Mouse (Mus musculus) ovary, postnatal 10 days (tissue): ENCODE measurements around the gene Tubgcp6.

Experiments used
- DNase-seq: peaks from one replicate; pipeline ENCODE4 v3.0.0; 2022; ENCODE audit warnings: low spot score

The Tubgcp6 gene

DNA sequence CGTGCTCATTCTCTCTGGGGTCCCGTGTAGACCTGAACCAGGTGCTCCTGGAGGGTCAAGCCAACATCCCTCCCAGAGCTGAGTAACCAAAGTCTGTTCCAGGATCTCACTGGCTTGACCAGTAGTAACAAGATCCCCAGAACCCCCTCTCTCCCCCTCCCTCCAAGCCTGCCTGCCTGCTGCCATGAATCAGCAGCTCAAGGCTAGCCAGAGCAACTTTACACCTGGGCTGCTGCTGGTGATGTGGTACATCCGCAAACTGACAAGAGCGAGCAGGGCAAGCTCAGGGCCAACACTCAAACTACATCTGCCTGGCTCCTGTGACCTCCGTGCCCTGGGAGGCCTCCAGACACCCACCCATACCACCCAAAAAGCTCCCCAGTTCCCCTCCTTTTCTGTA is 18.5 kb upstream of the Tubgcp6 start:
- no peak for DNase-seq

DNA sequence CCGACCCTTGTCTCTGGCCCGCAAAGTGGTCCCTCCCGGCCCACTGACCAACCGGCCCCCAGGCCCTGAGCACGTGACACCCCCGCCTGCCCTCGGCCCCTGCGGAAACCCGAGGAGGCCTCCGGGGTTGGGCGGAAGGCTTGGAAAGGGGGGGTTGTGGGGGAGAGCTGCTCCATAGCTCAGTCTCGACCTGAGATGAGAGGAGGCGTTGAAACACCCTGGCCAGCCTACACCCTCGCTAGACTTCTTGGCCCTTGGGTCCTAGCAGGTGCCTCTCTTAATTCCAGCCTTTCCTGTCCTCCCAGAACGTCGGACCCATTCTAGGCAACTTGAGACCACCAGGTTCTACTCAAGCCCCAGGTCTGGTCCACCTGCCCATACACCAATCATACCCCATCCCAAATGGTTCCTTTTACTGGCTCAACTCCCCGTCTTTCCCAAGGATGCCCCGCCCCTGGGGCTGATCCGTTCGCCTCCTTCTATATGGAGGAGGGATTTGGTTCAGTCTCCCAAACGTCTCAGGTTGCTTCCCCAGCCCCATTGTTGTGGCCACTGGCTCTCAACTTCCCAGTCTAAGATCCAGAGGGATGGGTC is 17.8 kb upstream of the Tubgcp6 start, which contains the start of gene Mapk12:
Gene Mapk12 (minus strand): TSS at position 45 of the 594 bp plus-strand sequence.
- no peak for DNase-seq

DNA sequence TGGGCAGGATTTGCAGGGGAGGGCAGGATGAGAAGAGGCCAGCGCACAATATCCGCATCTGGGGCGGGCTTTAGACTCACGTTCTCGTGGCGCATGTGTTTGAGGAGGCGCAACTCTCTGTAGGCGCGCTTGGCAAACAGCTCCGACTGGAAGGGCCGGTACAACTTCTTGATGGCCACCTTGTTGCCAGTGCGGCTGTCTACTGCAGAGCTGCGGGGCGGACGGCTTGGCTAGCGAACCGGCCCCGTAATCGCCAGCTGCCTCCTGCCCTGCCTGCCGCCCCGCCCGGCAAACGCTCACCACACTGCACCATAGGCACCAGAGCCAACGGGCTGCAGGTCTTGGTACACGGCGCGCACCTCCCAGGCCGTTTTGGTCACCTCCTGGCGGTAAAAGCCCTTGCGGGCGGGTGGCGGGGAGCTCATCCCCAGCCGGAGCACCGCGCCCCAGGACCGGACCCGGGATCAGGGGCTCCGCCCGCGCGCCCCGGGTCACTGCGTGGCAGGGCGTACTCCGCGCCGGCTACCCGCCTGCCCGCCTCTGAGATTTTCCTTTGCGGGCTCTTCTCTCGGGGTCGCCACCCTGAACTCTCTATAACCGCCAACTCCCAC is 17.2 kb upstream of the Tubgcp6 start:
- no peak for DNase-seq

DNA sequence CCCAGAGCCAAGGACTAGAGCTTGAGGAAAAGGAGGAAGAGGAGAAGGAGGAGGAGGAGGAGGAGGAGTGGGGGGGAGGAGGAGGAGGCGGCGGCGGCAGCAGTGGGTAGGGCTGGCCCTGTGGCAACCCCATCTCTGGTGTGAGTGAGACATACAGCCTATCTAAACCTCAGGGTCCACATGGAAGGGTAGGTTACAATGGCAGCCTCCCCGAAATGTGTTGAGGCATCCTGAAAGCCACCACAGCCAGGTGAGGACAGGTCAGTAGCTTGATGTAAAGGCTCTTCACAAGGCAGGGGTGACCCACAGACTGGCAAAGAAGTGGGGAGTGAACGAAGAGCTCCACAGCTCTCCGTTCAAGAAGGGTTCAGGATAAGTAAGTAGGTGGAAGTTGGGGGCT is 15.6 kb upstream of the Tubgcp6 start:
- DNase-seq: no peak

- no peak for DNase-seq
Observed at GRCm38 (mm10) chr15:89138046-89138405, 15.1 kb upstream of the Tubgcp6 start.

DNA sequence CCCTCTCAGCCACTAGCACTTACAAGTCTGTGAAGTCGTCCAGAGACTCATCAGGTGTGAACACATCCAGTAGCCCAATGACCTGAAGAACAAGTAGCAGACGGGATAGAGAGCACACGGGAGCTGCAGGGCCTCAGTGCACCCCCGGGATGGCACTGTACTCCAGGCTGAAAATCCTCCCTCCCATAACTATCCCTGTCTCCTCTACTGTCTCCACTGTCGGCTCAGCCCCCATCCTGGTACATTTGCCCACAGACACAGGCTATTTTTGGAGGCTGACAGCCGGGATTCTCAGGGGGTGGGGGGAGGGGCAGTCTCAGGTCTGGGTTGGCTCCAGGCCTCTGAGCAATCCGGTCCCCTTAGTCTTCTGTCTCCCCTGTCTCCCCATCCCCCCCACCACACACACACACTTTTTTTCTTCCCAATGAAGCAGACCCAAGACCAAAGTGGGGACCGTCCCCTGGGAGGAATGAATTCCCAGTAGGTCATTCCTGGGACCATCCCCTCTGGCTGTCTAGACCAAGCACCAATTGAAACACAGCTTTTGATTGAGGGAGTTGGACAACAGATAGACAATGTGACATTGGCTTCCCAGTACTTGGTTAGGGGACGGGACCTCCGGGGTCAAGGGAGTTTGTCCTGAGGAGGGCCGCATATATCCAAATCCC is 14.6 kb upstream of the Tubgcp6 start:
- no peak for DNase-seq

GRCm38 (mm10) chr15:89136461-89137155 is 13.7 kb upstream of the Tubgcp6 start:
- no peak for DNase-seq

GRCm38 (mm10) chr15:89131316-89131715 is 8.4 kb upstream of the Tubgcp6 start:
- no peak for DNase-seq

GRCm38 (mm10) chr15:89130245-89130644 is 7.3 kb upstream of the Tubgcp6 start:
- DNase-seq: no peak

DNA sequence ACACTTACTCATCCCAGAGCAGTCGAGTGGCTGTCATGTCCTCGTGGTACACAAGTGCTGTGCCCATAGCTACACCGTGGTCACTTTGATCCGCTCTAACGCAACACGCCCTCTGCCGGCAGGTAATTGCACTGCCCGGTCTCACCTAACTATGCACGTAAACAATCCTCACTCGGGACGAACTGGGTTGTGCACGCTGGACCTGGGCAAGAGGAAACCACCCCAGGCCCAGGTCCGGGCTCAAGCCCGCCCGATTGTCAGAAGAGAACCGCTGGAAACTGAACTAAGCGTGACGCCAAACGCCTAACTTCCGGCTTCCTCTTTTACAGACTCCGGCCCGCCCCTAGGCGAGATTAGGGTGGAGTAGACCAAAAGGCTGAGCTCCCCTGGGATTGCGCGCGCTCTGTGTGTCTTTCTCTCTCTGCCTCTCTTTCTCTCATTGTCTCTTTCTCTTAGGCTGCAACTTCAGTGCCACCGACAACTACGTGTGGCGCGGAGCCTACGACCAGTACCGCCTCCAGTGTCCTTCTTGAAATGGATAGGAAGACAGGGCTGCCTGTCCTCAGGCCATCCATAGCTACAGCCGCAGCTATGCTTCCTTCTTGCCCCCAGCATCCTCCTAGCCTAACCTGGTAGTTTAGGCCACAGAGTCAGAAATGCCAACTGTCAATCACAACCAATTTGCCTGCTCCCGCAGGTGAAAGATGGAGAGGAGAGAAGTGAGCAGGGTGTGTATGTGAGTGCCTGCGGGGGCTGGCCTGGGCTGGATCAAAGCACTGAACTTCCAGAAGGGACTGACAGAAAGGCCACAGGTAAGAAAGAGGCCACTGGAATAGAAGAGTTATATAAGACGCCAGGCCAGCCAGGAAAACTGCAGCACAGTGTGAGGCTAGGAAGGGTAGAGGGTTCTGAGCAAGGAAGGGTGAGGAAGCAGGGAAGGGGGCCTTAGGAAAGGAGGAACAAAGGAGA is 5.8 kb upstream of the Tubgcp6 start, which contains the start of gene Hdac10:
Gene Hdac10 (minus strand): TSS at position 319 of the 969 bp plus-strand sequence.
- DNase-seq: peak; percentile 62

DNA sequence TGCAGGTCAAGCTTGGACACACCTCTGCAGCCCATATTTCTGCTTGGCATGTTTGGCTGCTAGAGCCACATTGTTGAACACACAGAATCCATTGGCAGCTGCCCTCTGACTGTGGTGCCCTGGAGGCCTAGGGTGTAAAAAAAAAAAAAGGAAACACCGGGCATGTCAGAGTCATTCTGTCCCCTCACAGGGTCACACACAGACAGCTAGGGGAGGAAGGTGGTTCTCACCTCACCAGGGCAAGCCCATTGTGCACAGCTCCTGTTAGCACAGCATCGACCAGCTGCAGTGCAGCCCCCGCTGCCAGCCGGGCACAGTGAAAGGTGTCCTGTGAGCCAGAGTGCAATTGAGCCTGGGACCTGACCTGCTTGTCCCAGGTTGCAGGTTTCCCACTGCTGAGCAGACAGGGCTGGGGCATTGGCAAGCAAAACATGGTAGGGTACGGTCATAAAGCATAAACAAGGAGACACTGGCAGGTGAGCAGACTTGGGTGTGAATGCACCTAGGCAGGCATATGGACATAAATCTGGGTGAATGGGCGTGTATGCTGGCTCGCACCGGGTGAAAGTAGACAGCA is 4.5 kb upstream of the Tubgcp6 start:
- DNase-seq: no peak

GRCm38 (mm10) chr15:89126622-89127021 is 3.7 kb upstream of the Tubgcp6 start:
- DNase-seq: no peak

DNA sequence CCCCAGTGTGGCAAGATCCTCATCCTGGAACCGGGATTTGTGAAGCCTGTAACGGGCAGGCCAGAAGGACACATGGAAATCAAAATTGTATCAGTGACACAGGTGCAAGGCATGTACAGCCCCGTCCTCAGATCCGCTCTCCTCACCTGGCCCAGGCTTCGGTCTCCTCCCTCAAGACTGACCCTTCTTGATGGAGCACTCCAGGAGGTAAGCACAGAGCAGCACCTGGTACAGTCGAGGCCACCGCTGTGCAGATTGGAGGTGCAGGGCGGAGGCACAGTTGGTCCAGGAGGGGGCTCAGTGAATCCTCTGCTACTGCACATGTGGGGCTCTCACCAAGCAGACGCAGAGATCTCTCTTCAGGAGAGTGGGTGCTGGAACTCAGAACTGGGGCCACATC is 2.4 kb upstream of the Tubgcp6 start:
- no peak for DNase-seq

DNA sequence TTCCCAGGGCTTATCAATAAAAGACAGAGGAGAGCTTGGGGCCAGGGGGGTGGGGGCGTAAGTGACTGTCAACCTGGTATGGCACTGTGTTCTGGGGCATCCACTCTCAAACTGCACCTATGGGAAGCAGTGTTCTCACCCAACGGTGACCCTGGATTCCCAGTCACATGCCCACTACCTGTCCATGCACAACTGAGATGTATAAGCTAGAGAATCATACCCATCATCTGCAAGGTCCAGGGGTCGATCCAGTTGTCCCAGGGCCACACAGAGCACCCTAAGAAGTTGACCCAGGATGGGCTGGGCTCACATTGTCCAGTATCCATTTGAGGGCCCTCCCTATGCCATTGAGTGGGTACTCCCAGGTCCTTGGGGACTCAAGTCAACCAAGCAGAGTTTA is 1.4 kb upstream of the Tubgcp6 start:
- DNase-seq: no peak

DNA sequence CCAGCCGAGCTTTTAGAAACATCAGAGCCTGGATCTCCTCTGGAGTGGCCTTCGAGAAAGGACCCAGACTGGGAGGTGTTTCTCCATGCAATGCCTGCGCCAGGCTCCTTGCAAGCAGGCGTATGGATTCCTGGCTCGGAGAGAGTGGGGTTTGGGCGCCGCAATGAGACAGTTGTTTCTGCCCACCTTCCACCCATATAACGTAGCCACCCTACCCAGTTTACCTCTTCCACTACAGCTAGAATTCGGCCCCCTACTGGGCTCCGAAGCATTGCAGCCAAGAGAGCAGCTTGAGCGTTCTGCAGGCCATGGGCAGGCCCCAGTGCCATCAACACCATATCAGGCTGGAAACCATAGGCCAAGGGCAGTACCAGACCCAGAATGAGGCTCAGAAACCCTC is 683 bp upstream of the Tubgcp6 start:
- no peak for DNase-seq

- no peak for DNase-seq
Observed at GRCm38 (mm10) chr15:89118007-89118406, 4.9 kb downstream of the Tubgcp6 start.

- DNase-seq: no peak
Observed at GRCm38 (mm10) chr15:89110147-89110546, 12.8 kb downstream of the Tubgcp6 start.

- DNase-seq: no peak
Observed at GRCm38 (mm10) chr15:89106976-89107375, 15.9 kb downstream of the Tubgcp6 start.

GRCm38 (mm10) chr15:89106073-89106472 is 16.8 kb downstream of the Tubgcp6 start:
- DNase-seq: no peak

DNA sequence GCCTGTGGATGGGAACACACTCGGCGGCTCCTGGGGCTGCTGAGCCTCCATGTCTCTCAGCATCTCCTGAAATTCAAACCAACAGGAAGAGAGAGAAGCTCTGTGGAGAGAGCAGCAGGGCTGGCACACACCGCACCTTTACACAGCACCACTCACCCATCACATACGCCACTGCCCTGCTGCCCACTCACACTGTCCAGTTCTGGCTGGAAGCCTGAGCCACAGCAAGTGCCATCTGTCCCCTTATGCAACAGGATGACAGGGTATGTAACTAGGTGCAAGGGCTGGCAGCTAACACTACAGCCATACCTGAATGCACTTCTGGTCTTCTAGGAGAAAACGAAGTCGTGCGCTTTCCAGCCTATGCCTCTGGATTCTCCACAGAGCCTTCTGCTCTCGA is 18.5 kb downstream of the Tubgcp6 start:
- DNase-seq: no peak

GRCm38 (mm10) chr15:89103921-89104320 is 19.0 kb downstream of the Tubgcp6 start:
- no peak for DNase-seq
